Mouse (Mus musculus) WW6 (cell line): ENCODE results near the gene Dab2ip.

Experiments
- DNase-seq: peaks from one replicate; pipeline ENCODE4 v3.0.0-alpha.2; 2013; ENCODE audit warnings: low read depth, low spot score

Dab2ip gene

GRCm38 (mm10) chr2:35652984-35653383 lies 94.9 kb downstream of the Dab2ip start:
- DNase-seq, result no peak

DNA sequence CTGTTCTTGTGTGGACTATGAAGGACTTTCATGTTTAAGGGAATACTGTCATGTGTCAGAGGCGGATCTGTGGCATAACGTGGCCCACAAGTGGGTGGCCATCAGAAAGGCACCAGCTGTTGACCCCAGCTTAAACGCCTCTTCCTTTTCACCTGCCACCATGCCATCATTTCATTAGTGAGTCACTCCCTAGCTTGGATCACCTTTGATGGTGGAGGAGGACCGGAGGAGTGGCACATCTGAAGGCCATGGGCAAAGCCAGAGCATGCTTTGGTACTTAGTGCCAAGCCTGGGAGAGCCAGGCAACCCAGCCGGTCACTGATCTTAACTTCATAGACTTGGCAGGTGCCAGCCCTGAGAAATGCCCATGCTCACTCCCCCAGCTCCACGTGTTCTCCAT lies 96.7 kb downstream of the Dab2ip start:
- DNase-seq, result no peak

GRCm38 (mm10) chr2:35655996-35656395 lies 97.9 kb downstream of the Dab2ip start:
- no peak for DNase-seq

DNA sequence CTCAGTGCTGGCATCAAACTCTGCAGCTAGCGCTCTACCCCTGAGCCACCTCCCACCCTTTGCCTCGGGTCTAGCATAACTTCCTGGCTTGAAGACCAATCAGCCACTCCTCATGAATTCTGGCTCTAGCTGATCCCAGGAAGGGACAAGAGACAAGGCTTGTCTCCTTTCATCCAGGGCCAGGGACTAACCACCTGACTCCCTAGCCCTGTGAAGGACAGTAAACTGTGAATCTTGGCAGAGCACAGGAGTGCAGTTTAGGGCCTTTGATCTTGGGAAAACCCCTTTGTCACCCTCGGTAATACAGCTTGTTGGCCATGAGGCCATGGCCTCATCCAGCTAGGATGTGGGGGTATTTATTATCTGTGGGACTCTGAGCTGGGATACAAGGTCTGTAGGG lies 100.2 kb downstream of the Dab2ip start:
- no peak for DNase-seq

GRCm38 (mm10) chr2:35659578-35660194 lies 101.6 kb downstream of the Dab2ip start:
- DNase-seq, result no peak

DNA sequence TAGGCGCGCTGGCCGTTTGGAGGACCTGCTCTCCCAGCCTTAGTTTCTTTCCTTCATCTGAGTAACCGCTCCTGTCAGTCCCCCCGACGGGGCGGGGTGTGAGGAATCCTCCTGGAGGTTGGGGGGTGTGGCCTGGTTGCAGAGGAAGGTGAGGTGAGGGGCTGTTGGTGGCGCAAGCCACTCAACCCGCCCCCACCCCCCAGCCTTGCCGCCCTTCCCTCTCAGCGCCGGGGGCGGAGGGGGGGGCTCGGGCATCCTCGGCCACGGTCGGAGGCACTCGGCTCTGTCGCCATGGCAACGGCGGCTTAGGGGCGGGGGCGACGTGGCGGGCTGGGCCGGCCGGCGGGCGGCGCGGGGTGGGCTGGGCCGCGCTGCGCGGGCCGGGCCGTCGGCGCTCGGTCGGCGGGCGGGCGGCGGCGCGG lies 102.9 kb downstream of the Dab2ip start:
- DNase-seq, result peak; percentile 53

DNA sequence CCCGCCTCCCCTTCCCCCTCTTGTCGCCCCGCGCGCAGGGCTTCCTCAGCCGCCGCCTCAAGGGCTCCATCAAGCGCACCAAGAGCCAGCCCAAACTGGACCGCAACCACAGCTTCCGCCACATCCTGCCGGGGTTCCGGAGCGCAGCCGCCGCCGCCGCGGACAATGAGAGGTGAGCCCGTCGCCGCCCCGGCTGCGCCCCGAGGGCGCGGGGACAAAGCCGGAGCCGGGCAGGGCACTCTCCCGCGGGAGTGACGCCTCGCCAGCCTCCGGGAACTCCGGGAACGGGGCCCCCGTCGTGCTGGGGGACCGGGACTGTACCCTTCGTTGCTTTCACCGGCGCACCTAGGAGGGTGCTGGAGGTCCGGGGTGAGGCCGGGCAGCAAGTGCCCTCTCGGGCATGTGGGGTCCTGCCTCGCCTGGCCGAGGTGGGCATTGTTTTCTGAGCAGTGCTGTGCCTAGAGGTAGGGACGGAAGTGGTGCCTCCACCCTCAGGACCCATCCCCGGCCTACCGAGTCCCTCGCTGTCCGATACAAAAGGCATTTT lies 103.5 kb downstream of the Dab2ip start:
- no peak for DNase-seq

DNA sequence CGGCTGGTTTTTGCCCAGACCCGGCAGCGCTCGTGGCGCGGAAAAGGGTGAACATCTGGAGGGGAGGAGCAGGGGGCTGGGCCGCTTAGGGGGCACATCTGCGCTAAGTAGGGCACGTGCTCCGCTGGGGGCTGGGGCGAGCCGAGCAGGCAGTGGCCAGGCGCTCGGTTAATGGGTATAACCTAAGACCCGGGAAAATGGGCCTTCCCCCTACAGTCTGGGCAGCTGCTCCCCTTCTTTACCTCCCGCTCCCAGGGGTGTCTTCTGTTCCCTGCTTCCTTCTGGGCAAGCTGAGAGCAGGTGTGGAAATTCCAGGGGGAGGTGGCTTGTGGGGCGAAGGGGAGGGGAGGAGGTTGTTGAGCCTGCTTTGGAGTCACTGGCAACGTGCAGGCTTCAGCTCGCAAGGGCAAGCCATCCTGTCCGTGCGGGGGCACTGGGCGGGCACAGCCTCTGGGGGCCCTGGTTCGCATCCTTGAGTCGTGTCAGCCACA lies 104.0 kb downstream of the Dab2ip start:
- DNase-seq, result no peak

DNA sequence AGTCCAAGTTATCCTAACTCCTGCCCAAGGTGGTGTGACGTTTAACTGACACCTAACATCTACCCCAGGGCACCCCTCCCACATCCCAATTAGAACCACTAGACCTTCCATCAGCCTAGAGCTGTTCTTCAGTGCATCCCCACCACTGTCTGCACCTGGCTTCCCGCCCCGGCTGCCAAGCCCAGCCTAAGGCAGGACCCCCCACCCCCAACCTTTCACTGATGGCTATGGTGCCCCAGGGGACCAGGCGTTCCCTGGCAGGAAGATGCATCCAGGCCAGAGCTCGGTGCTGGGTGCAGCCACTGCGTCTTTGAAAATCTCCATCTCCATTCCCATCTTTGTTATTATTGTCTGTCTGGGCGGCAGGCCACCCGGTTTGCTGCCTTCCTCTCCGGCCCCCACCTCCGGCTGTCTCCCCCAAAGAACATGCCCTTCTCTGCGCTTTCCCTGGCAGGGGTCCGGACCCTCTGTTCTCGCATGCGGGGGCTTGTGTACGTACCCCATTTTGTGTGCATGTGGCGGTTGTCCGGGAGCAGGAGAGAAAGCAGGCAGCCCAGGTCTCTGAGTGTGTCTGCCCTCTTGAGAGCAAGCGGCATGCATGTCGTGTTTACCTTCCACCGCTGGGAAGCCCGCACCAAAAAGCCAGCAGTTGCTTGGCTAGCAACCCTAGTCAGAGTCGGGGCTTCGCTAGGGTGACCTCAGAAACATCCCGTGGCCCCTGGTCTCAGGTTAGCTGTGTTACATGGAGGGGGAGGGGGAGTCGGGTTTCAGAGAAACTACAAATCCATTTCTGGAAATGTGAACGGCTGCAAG lies 104.9 kb downstream of the Dab2ip start:
- no peak for DNase-seq

- no peak for DNase-seq
These were observed 109.7 kb downstream of the Dab2ip start for GRCm38 (mm10) chr2:35667746-35668145.

- DNase-seq, result no peak
These were observed 111.2 kb downstream of the Dab2ip start for GRCm38 (mm10) chr2:35669217-35669616.

- no peak for DNase-seq
These were observed 111.7 kb downstream of the Dab2ip start for GRCm38 (mm10) chr2:35669748-35670147.

DNA sequence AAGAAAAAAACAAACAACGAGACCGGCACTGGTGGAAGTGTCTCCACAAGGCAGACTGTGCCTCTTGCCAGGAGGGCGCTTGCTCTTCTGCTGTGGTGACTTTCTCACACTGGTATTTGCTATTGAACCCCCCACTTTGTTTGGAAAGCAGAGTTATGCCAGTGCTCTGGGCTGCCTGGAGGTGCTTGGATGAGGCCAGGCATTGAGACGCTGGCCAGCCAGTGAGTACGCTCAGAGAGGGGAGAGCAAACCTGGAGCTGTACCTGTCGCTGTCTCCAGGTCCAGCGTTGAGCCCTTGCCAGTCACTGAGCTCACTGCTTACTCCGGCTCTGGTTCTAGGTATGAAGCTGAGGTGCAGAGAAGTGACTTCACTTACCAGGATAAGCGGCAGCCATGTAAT lies 112.2 kb downstream of the Dab2ip start:
- DNase-seq, result no peak

GRCm38 (mm10) chr2:35671980-35672910 lies 114.2 kb downstream of the Dab2ip start:
- DNase-seq, result no peak

DNA sequence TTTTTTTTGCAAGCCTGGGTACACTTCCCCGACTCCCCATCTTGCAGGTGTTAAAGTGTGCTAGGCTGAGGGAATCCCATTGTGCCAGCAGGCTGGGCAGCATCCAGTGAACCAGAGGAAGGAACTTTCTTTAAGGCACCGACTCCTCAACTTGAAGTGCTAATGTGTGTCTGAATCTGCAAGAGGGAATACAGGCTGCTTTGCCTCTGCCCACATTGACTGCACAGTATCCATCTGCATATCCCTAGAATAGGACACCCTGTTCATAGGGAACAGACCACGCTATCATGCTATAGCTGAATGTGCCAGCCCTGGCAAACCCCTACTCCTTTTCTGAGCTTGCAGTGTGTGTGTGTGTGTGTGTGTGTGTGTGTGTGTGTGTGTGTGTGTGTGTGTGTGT lies 115.1 kb downstream of the Dab2ip start:
- no peak for DNase-seq

DNA sequence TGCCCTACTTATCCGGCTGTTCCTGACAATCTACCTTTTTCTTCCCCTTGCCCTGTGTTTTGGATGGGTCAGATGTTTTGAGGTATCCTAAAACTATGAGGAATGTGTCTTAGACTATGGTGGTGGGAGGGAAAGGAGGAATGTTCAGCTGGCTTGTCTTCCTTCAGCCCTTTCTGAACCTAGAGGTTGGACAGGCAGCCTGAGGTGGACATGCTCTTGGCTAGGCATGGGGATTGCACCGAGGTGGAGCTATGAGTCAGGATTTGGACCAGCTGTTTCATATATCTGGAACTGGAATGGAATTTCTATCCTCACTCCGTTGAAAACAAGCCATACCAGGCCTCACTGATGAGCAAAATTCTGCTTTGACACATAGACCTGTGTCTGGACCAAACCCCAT lies 115.9 kb downstream of the Dab2ip start:
- no peak for DNase-seq

GRCm38 (mm10) chr2:35674431-35674830 lies 116.4 kb downstream of the Dab2ip start:
- no peak for DNase-seq

- no peak for DNase-seq
These were observed 118.1 kb downstream of the Dab2ip start for GRCm38 (mm10) chr2:35676075-35676665.

- no peak for DNase-seq
These were observed 119.8 kb downstream of the Dab2ip start for GRCm38 (mm10) chr2:35677855-35678254.

- DNase-seq, result no peak
These were observed 120.4 kb downstream of the Dab2ip start for GRCm38 (mm10) chr2:35678440-35678839.
